Mouse (Mus musculus): ENCODE results near the gene Ccdc187.

DNA sequence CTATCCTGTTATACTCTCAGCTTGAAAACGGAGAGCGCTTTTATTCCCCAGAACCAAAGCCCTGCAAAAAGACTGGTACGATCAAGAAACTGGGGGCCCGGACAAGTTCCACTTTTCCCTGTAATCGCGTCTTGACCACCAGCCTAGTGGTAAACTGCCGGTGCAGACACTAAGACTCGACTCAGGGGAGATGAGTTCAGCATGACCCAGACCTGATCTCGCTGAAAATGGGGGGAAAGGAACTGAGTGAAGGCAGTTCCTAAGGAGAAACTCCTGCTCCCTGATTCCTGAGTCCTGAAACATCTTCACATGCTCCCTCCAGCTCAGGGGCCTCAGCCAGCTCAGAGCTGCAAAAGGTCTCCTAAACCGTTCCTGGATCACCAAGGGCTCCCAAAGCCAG lies 88.6 kb downstream of the Ccdc187 start:
- TF ChIP-seq POLR2A (IDR thresholded peaks at IDR 0.05; ENCODE audit: insufficient read depth, low read depth, low read length) (no peak), CTCF (IDR thresholded peaks at IDR 0.05; ENCODE audit: insufficient read depth, low read depth, low read length) (no peak)

Data from olfactory bulb, adult 2 months (tissue).